Mouse (Mus musculus) midbrain, embryonic 16.5 days (tissue): Measurements from ENCODE around the gene Arfip1. TPM values are rescaled to one million over a fixed set of nuclear protein-coding genes. Genes with fewer than 3 reads are reported as not detected.
A peak's percentile ranks its signal among the peaks of the same experiment; 100 is the strongest.

Experiments
- ATAC-seq: fragments of 200-750 bp; cut with Nextera tagmentation; 2 replicates; pipeline ENCODE4 v1.8.0; 2017; ENCODE audit warnings: moderate TSS enrichment
- H3K27ac ChIP-seq: fragments of 300-500 bp; sonication (generic); 2 replicates; pipeline ENCODE4 v1.5.1; 2014; ENCODE audit warnings: mild to moderate bottlenecking, low read length, mixed read lengths
- H3K27me3 ChIP-seq: fragments of 300-500 bp; sonication (generic); 2 replicates; pipeline ENCODE4 v1.6.1; 2014; ENCODE audit warnings: low read depth, low read length, mixed read lengths; ENCODE audit not compliant: control insufficient read depth, insufficient read depth
- H3K36me3 ChIP-seq: fragments of 300-500 bp; sonication (generic); 2 replicates; pipeline ENCODE4 v1.6.1; 2014; ENCODE audit warnings: mild to moderate bottlenecking, low read length, moderate library complexity, mixed read lengths; ENCODE audit not compliant: control insufficient read depth, insufficient read depth
- H3K4me1 ChIP-seq: fragments of 300-500 bp; sonication (generic); 2 replicates; pipeline ENCODE4 v1.6.1; 2014; ENCODE audit warnings: mild to moderate bottlenecking, low read length, mixed read lengths; ENCODE audit not compliant: control insufficient read depth, insufficient read depth
- H3K4me2 ChIP-seq: fragments of 300-500 bp; sonication (generic); 2 replicates; pipeline ENCODE4 v1.6.1; 2014; ENCODE audit warnings: mild to moderate bottlenecking, low read length, mixed read lengths
- H3K4me3 ChIP-seq: fragments of 300-500 bp; sonication (generic); 2 replicates; pipeline ENCODE4 v1.5.1; 2014; ENCODE audit warnings: low read depth, mild to moderate bottlenecking, low read length, moderate library complexity, mixed read lengths
- H3K9ac ChIP-seq: fragments of 300-500 bp; sonication (generic); 2 replicates; pipeline ENCODE4 v1.6.1; 2014; ENCODE audit warnings: low read depth, low read length, mixed read lengths
- H3K9me3 ChIP-seq: fragments of 300-500 bp; sonication (generic); replicated peaks from 2 replicates; pipeline ENCODE4 v1.6.1; 2014; ENCODE audit warnings: mild to moderate bottlenecking, low read length, mixed read lengths; ENCODE audit not compliant: control insufficient read depth, poor library complexity, severe bottlenecking
- WGBS: fragments of 180-500 bp; shearing (Covaris S2); extraction: QIAGEN DNeasy Blood & Tissue Kit; methylation state at CpG from one replicate; pipeline ENCODE4 v1.1.7; 2014; 5-methylcytosine and 5-hydroxymethylcytosine counted together
- polyA plus RNA-seq: library from polyadenylated mRNA; unstranded; fragments of >200 nt; fragmentation: Nextera tagmentation; extraction: Ambion mirVana; gene quantifications from 2 replicates; pipeline ENCODE4 v1.2.1, GENCODE M21; 2015

The Arfip1 gene
- polyA plus RNA-seq, 1 experiment from 2014 or later: 22.1 TPM

GRCm38 (mm10) chr3:84610183-84610710, 27.8 kb upstream of the Arfip1 start:
- Histone ChIP-seq H3K4me2 (no peak overlapping the region), H3K4me3 (no peak overlapping the region), H3K36me3 (no peaks in the 10 kb centered on the region), H3K27me3 (no peaks in the 10 kb centered on the region), H3K27ac (no peak overlapping the region), H3K4me1 (no peaks in the 10 kb centered on the region), H3K9me3 (peaks cover 8% of the 10 kb centered on the region; the same call in 1 of the 2 replicates), H3K9ac (no peak overlapping the region)
- 80% methylated on average over 9 of the region's 9 CpGs for WGBS
- ATAC-seq: no peak

- Histone ChIP-seq H3K4me1 (no peaks in the 10 kb centered on the region), H3K36me3 (no peaks in the 10 kb centered on the region), H3K9me3 (peaks cover 9% of the 10 kb centered on the region; the same call in 1 of the 2 replicates), H3K4me3 (no peak overlapping the region), H3K9ac (no peak overlapping the region), H3K27me3 (no peaks in the 10 kb centered on the region), H3K4me2 (no peak overlapping the region), H3K27ac (no peak overlapping the region)
- 75% methylated on average over 4 of the region's 9 CpGs for WGBS
- no peak for ATAC-seq
Observed at GRCm38 (mm10) chr3:84603212-84603611, 20.8 kb upstream of the Arfip1 start.

- Histone ChIP-seq H3K4me3 (no peak overlapping the region), H3K4me1 (no peaks in the 10 kb centered on the region), H3K9ac (no peak overlapping the region), H3K36me3 (no peaks in the 10 kb centered on the region), H3K4me2 (no peak overlapping the region), H3K27ac (no peak overlapping the region), H3K27me3 (no peaks in the 10 kb centered on the region), H3K9me3 (peaks cover 9% of the 10 kb centered on the region; the same call in 1 of the 2 replicates)
- 94% methylated on average over 2 of the region's 2 CpGs for WGBS
- ATAC-seq: no peak
Observed at GRCm38 (mm10) chr3:84602759-84603158, 20.3 kb upstream of the Arfip1 start.

GRCm38 (mm10) chr3:84601870-84602495, 19.6 kb upstream of the Arfip1 start:
- H3K9ac ChIP-seq: no peak overlapping the region
- H3K27ac ChIP-seq: no peak overlapping the region
- no peak overlapping the region for H3K4me3 ChIP-seq
- no peaks in the 10 kb centered on the region for H3K4me1 ChIP-seq
- no peak overlapping the region for H3K4me2 ChIP-seq
- 87% methylated on average over 9 of the region's 9 CpGs for WGBS
- no peaks in the 10 kb centered on the region for H3K36me3 ChIP-seq
- peaks cover 9% of the 10 kb centered on the region; the same call in 1 of the 2 replicates for H3K9me3 ChIP-seq
- no peak for ATAC-seq
- H3K27me3 ChIP-seq: peaks cover 3% of the 10 kb centered on the region; the same call in 1 of the 2 replicates

GRCm38 (mm10) chr3:84598756-84599155, 16.3 kb upstream of the Arfip1 start:
- no peak overlapping the region for H3K27ac ChIP-seq
- H3K9me3 ChIP-seq: no peaks in the 10 kb centered on the region
- H3K27me3 ChIP-seq: peaks cover 6% of the 10 kb centered on the region
- H3K4me1 ChIP-seq: peaks cover 7% of the 10 kb centered on the region
- no peak overlapping the region for H3K4me3 ChIP-seq
- H3K4me2 ChIP-seq: no peak overlapping the region
- no peaks in the 10 kb centered on the region for H3K36me3 ChIP-seq
- 87% methylated on average over 6 of the region's 6 CpGs for WGBS
- no peak overlapping the region for H3K9ac ChIP-seq
- ATAC-seq: no peak

GRCm38 (mm10) chr3:84597996-84598734, 15.7 kb upstream of the Arfip1 start:
- Histone ChIP-seq H3K4me1 (peaks cover 7% of the 10 kb centered on the region), H3K27me3 (peaks cover 6% of the 10 kb centered on the region), H3K36me3 (no peaks in the 10 kb centered on the region), H3K4me2 (no peak overlapping the region), H3K4me3 (no peak overlapping the region), H3K9me3 (no peaks in the 10 kb centered on the region), H3K27ac (no peak overlapping the region), H3K9ac (no peak overlapping the region)
- WGBS: 82% methylated on average over 6 of the region's 6 CpGs
- ATAC-seq: no peak

GRCm38 (mm10) chr3:84595677-84596234, 13.3 kb upstream of the Arfip1 start:
- H3K9ac ChIP-seq: no peak overlapping the region
- H3K4me3 ChIP-seq: no peak overlapping the region
- peaks cover 7% of the 10 kb centered on the region for H3K4me1 ChIP-seq
- no peaks in the 10 kb centered on the region for H3K9me3 ChIP-seq
- H3K4me2 ChIP-seq: peak overlapping the region; percentile 39; the same call in 1 of the 2 replicates
- no peaks in the 10 kb centered on the region for H3K36me3 ChIP-seq
- H3K27me3 ChIP-seq: peaks cover 6% of the 10 kb centered on the region
- no peak overlapping the region for H3K27ac ChIP-seq
- no peak for ATAC-seq
- 33% methylated on average over 5 of the region's 5 CpGs for WGBS

GRCm38 (mm10) chr3:84594894-84595676, 12.7 kb upstream of the Arfip1 start:
- ATAC-seq: no peak
- Histone ChIP-seq H3K9me3 (no peaks in the 10 kb centered on the region), H3K4me2 (peak overlapping the region; percentile 39), H3K4me3 (peak overlapping the region; percentile 22), H3K9ac (no peak overlapping the region), H3K27ac (no peak overlapping the region), H3K27me3 (peaks cover 6% of the 10 kb centered on the region), H3K36me3 (no peaks in the 10 kb centered on the region), H3K4me1 (peaks cover 7% of the 10 kb centered on the region)
- 7% methylated on average over 23 of the region's 23 CpGs for WGBS
